Mouse (Mus musculus) kidney, adult 8-10 months (tissue): Measurements from ENCODE around the gene Rassf4.

Experiments
- DNase-seq, 2 experiments: peaks; one replicate each; pipeline ENCODE4 v3.0.0; 2022

Rassf4 gene

GRCm38 (mm10) chr6:116673471-116674282 is at the start of gene Rassf4:
TSS of gene Rassf4 (minus strand) at chr6:116673952.
- DNase-seq: peak; percentile 61 to 66

GRCm38 (mm10) chr6:116718920-116719319 is 45.2 kb upstream of the Rassf4 start:
- DNase-seq: no peak

- DNase-seq: no peak
These were observed 44.6 kb upstream of the Rassf4 start for GRCm38 (mm10) chr6:116718361-116718760.

GRCm38 (mm10) chr6:116717851-116718250 is 44.1 kb upstream of the Rassf4 start:
- DNase-seq: no peak

- DNase-seq: peak; percentile 73 to 89
These were observed 42.9 kb upstream of the Rassf4 start, which contains the start of gene Tmem72 for GRCm38 (mm10) chr6:116716666-116717065. TSS of gene Tmem72 (minus strand) at chr6:116716913.

- peak; percentile 19 to 36 for DNase-seq
These were observed 41.4 kb upstream of the Rassf4 start for GRCm38 (mm10) chr6:116715166-116715565.

- DNase-seq: no peak
These were observed 40.8 kb upstream of the Rassf4 start for GRCm38 (mm10) chr6:116714576-116714975.

- no peak for DNase-seq
These were observed 40.2 kb upstream of the Rassf4 start for GRCm38 (mm10) chr6:116713966-116714365.

- peak in 1 of 2 experiments; percentile 45 for DNase-seq
These were observed 38.8 kb upstream of the Rassf4 start for GRCm38 (mm10) chr6:116712503-116712902.

- no peak for DNase-seq
These were observed 38.3 kb upstream of the Rassf4 start for GRCm38 (mm10) chr6:116712062-116712461.

- no peak for DNase-seq
These were observed 30.6 kb upstream of the Rassf4 start for GRCm38 (mm10) chr6:116704320-116704719.

- DNase-seq: no peak
These were observed 27.1 kb upstream of the Rassf4 start for GRCm38 (mm10) chr6:116700821-116701220.

GRCm38 (mm10) chr6:116697896-116698425 is 24.2 kb upstream of the Rassf4 start:
- DNase-seq: peak; percentile 65 to 71

- DNase-seq: no peak
These were observed 23.7 kb upstream of the Rassf4 start for GRCm38 (mm10) chr6:116697413-116697812.

GRCm38 (mm10) chr6:116694346-116694745 is 20.6 kb upstream of the Rassf4 start:
- DNase-seq: no peak

GRCm38 (mm10) chr6:116693639-116694038 is 19.9 kb upstream of the Rassf4 start:
- no peak for DNase-seq

GRCm38 (mm10) chr6:116682317-116682716 is 8.6 kb upstream of the Rassf4 start:
- no peak for DNase-seq

GRCm38 (mm10) chr6:116679563-116680288 is 6.0 kb upstream of the Rassf4 start:
- DNase-seq: no peak

GRCm38 (mm10) chr6:116677321-116677720 is 3.6 kb upstream of the Rassf4 start:
- no peak for DNase-seq

- no peak for DNase-seq
These were observed 2.7 kb upstream of the Rassf4 start for GRCm38 (mm10) chr6:116676355-116676913.

GRCm38 (mm10) chr6:116674283-116674886 is 633 bp upstream of the Rassf4 start:
- no peak for DNase-seq

- no peak for DNase-seq
These were observed 1.4 kb downstream of the Rassf4 start for GRCm38 (mm10) chr6:116672349-116672748.

GRCm38 (mm10) chr6:116671768-116672167 is 2.0 kb downstream of the Rassf4 start:
- DNase-seq: no peak
